Mouse (Mus musculus): ENCODE data around the gene Bdnf.

- TF ChIP-seq CTCF (IDR thresholded peaks at IDR 0.05; ENCODE audit: insufficient read depth, low read length): no peak
- TF ChIP-seq POLR2A (IDR thresholded peaks at IDR 0.05; ENCODE audit: borderline replicate concordance, extremely low read depth, low read depth, low read length): peak; percentile 39; the same call in 1 of the 2 replicates
Measured at GRCm38 (mm10) chr2:109693178-109694115, 18.9 kb downstream of the Bdnf start.

Data from lung, adult 2 months (tissue).